Mouse (Mus musculus) retina, postnatal 7 days (tissue): ENCODE measurements around the gene Gtsf1l.

Experiments
- DNase-seq: peaks from one replicate; pipeline ENCODE4 v3.0.0-alpha.2; 2012; ENCODE audit warnings: low read depth, low spot score

Gtsf1l gene

DNA sequence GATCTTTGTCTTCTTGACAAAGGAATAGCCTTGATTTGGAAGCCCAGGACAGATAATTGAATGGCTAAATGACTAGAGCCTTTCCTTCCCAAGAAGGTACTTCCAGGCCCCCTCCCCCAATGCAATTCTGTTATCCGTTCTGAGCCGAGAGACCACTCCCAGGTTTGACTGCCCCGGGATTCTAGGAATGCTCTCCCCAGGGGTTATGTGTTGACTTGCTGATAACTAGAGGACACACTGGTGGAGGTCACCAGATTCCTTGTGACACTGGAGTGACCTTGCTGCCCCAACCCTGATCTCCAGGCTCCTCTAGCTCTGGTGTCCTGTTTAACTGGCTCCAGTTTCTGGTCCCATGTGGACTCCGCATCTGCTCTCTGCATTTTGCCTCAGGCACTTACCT is 35.6 kb downstream of the Gtsf1l start:
- DNase-seq = no peak

DNA sequence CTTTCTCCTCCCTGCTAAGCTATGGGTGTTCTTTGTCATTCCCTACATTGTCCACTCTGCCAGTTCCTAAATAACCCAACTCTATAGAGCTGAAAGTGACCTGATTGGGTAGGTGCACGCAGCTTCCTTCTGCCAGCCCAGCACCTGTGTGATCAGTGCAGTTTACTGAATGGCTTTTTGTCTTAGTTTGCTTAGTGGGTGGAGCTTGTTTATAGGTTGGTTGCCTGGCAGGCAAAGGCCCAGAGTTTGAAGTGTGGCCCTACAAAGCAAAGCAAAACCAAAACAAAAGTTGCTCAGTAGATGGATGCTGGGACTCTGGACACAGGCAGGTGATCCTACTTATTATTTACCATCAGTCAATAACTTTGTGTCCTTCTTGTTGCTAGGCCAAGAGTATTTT is 36.0 kb downstream of the Gtsf1l start:
- DNase-seq = no peak

DNA sequence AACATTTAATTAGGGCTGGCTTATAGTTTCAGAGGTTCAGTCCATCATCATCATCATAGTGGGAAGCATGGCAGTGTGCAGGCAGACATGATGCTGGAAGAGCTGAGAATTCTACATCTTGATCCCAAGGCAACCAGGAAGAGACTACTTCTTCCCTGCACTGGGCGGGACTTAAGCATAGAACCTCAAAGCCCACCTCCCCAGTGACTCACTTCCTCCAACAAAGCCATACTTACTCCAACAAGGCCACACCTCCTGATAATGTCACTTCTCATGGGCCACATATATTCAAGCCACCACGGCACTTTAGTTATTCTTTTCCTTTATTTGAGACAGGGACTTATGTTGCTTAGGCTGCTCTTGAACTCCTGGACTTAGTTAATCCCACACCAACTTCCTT is 38.5 kb downstream of the Gtsf1l start:
- DNase-seq = no peak

DNA sequence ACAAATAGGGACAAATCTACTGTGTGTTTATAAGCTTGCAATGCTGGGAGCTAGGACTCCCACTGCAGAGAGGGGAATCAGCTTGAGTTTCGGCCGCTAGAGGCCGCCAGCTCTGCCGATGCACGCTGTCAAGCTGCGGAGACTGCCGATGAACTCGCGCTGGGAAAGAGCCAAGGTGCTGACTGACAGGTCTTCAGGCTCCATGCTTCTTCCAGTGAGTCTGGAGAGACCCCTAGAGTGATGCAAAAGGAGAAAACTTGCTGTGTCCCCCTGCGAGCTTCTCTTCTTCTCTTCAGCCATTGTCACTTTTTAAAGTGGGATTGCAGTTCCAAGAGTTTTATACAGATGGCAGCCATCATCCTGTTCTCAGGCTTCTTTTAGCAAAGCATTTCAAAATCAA is 39.5 kb downstream of the Gtsf1l start:
- DNase-seq = peak; percentile 51

DNA sequence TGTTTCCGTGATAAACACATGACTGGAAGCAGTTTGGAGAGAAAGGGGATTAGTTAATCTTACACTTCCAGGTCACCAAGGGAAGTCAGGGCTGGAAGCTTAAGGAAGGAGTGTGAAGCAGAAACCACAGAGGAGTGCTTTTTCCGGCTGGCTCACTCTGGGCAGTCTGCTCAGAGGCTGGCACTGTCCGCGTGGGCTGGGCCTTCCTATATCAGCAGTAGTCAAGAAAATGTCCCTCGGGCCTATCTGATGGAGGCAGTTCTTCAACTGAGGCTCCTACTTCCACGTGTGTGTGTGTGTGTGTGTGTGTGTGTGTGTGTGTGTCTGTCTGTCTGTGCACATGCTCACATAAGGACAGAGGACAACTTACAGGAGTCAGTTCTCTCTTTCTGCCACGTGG is 47.7 kb downstream of the Gtsf1l start:
- DNase-seq = no peak
